Mouse (Mus musculus) frontal cortex, postnatal 36 days (tissue): Measurements from ENCODE around the gene Pdxk.

Experiments
- DNase-seq, 2 experiments: peaks; one replicate each; pipeline ENCODE4 v3.0.0; 2022; ENCODE audit warnings: low spot score in 2 of 2

Pdxk gene

GRCm38 (mm10) chr10:78460463-78460862 is 4.3 kb downstream of the Pdxk start:
- no peak for DNase-seq

DNA sequence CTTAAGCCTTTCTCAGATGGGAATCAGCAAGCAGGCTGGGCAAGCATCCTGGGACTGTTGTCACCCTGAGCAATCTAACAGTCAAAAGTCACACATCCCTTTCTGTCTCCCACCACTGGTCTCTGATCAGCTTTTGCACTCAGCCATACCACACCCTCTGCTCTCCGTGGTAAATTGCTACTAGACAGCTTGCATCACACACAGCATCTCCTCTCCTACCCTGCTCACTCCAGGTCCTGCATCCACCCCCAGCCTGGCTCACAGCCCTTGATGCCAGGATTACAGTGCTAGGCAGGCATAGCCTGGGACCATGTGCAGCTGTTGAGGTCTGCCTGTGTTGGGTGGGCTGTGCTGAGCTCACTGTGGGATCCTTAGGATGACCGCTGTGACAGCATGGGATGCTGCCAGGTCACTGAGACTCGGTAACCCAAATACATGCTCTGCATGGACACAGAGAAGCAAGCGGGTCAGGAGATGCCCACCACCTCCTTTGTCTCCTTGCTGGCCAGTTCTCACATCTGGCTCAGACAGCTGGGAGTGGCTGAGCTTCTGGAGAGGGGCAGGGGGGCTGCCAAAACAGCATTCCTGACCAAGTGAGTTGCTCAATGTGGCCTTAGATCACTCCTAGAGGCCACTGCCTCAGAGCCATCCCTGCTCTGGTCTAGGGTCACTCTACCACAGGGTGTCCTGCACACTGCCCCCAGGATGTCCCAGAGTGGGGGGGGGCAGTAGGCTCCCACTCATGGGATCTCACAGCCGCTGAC is 6.2 kb downstream of the Pdxk start:
- DNase-seq = peak in 1 of 2 experiments; percentile 37

- DNase-seq = peak; percentile 39 to 43
Measured at GRCm38 (mm10) chr10:78457495-78458347, 7.1 kb downstream of the Pdxk start.

DNA sequence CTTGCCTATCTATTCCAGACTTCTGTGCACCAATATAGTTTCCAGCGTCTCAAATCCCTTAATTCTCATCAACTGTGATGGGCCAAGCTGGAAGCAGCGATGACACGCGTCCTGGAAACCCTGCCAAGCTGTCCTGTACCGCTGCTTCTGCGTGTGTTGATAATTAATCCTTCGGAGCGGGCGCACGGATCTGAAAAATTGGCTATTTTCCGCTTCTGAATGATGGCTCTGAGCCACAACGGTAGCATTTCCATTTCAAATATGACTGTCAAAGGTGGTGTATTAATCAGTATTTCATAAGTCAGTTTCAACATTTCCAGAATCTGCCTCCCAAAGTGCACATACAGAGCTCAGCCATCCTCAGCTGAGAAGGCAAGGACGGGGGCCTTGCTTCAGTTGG is 8.1 kb downstream of the Pdxk start:
- DNase-seq = no peak

GRCm38 (mm10) chr10:78452641-78453040 is 12.1 kb downstream of the Pdxk start:
- no peak for DNase-seq

DNA sequence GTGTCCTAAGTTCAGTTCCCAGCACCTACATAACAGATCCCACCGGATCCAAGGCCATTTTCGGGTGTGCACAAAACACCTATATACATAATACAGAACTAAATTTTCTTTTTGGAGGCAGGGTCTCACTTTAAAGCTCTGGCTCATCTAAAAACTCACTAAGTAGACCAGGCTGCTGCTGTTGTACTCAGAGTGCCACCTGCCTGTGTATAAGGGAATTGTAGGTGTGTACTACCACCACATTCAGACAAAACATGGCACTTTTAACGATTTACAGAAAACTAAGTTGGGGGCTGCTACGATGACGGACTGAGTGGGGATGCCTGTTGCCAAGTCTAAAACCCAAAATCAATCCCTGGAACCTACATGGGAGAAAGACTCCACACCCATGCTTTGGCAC is 14.0 kb downstream of the Pdxk start:
- no peak for DNase-seq

DNA sequence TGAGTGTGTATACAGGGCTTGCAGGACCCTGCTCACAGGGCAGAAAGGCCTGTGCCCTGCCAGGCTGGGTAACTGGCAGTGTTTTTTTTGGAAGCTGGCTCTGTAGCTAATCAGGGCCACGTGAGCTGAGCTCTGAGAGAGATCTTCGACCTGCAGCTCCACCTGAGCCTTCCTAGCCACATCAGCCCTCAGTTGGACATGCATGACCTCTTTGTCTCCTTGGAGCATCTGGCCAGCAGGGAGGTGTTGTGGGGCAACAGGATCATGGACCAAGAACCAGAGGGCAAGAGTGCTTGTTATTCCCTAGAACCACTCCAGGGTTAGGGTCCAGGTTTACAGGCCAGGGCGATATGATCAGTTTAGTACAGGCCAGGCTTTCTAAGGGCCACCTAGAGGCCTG is 17.4 kb downstream of the Pdxk start:
- no peak for DNase-seq

- DNase-seq = no peak
Measured at GRCm38 (mm10) chr10:78446195-78446594, 18.6 kb downstream of the Pdxk start.

- no peak for DNase-seq
Measured at GRCm38 (mm10) chr10:78442292-78442691, 22.5 kb downstream of the Pdxk start.

DNA sequence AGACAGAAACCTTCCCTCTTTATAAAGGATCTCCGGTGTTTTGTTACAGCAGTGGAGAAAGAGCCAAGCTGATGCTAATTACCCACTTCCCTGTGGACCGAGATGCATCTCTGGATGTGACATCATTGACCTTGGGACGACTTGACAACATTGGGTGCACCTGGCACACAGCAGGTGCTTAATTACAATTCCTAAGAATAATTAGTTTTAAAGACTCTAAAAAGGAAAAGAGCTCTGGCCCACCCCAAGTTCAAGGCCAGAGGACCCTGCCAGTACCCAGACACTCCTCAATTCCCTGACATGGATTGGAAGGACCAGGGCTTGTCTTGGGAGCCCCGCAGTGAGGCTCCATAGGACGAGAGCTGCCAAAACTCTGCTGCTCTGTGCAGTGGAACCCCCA is 23.2 kb downstream of the Pdxk start:
- no peak for DNase-seq

GRCm38 (mm10) chr10:78440812-78441211 is 24.0 kb downstream of the Pdxk start:
- no peak for DNase-seq

DNA sequence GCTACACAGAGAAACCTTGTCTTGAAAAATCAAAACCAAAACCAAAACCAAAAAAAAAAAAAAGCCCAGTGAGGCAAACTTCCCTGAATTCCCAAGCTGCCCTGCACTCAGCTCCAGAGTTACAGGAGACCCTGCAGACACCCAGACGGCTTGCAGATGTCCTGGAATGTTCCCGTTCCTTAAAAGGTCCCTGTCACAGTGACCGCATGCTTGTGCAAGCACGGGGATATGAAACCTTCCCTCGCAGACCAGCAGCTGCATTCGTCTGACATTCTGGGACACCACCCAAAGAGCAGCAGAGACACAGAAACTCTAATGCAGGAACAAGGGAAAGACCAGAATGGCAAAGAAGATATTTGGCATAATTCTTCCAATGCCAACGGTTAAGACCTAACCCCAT is 24.8 kb downstream of the Pdxk start:
- no peak for DNase-seq

DNA sequence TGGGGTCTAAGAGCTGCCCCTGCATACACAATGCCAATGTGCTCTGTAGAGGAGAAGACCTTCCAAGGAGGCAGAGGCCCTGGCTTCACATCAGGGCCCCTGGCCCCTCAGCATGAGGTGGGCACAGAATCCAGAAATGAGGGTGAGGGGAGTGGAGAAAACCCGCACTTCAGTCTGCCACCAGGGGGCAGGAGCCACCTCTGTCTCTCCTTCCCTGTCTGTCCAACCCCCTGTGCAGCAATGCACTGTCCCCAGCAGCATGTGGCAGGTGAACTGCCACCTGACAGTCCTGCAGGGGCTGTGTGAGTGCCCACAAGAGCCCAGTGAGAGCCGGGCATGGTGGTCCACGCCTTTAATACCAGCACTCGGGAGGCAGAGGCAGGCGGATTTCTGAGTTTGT is 25.2 kb downstream of the Pdxk start:
- DNase-seq = no peak

DNA sequence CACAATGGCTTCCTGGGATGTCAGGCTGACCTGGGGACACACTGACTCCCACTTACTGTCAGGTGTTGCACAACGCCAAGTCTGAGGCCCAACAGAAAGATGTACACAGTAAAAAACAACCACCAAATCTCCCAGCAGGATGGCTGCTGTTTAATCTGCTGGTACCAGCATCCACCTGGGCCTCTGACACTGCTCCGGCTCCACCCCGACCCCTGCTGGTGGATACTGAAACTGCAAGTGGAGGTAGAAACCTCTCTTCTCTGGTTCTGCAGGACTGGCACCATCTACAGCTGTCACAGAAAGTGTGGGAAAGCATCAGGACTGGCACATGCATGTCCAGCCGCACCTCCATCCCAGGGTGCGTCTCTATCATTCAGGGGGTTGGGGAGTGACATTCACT is 26.7 kb downstream of the Pdxk start:
- DNase-seq = peak; percentile 80 to 84

- DNase-seq = no peak
Measured at GRCm38 (mm10) chr10:78432853-78433252, 31.9 kb downstream of the Pdxk start.

- DNase-seq = no peak
Measured at GRCm38 (mm10) chr10:78429776-78430175, 35.0 kb downstream of the Pdxk start.

DNA sequence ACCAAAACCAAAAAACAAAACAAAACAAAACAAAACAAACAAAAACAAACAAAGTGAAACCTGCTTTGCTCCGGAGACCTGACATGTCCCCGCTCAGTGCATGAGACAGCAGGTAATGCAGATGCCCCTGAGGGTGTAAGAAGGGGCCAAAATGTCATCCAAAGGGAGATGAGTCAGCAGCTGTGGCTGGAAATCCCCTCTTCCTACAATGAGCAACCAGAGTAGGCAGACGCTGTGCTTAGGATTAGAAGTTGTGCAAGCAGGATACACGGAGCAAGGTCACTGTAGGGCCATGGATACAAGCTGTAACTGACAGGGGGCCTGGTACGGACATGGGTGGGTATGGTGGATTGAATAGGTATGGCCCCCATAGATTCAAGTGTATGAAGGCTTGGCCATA is 35.6 kb downstream of the Pdxk start:
- DNase-seq = no peak

- no peak for DNase-seq
Measured at GRCm38 (mm10) chr10:78428070-78428469, 36.7 kb downstream of the Pdxk start.

GRCm38 (mm10) chr10:78426117-78426735 is 38.5 kb downstream of the Pdxk start:
- DNase-seq = no peak

GRCm38 (mm10) chr10:78425181-78426041 is 39.4 kb downstream of the Pdxk start, which contains the start of gene Cstb:
Cstb (plus strand) TSS chr10:78425669.
- peak; percentile 83 to 85 for DNase-seq

- no peak for DNase-seq
Measured at GRCm38 (mm10) chr10:78422614-78423013, 42.2 kb downstream of the Pdxk start.

DNA sequence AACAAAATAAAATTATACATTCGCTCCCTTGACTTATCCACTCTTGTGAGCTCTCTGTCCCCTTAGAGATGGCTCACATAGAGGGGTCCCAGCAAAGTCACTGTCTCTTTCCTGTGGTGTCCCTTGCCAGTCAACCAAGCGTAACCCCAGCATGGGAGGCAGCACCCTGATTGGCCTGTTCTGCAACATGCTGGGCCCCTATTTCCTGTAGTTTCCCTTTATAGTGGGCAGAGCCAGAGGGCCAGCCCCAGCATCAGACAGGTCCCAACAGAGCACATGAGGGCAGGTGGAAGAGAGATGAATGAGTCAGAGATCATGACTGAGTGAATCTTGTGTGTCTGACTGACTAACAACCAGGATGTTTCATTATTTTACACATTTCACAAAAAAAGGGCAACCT is 43.8 kb downstream of the Pdxk start:
- no peak for DNase-seq
